ENCODE assay signal across 8 mouse cellular contexts in genomic region chr14:25767725-25768203, GRCm38 (mm10). TPM values are rescaled to one million over a fixed set of nuclear protein-coding genes. Genes with fewer than 3 reads are reported as not detected.
A peak's percentile ranks its signal among the peaks of the same experiment; 100 is the strongest.
DNase-seq lines count a peak whose midpoint lies in the region; ATAC-seq and TF ChIP-seq lines count a peak whose summit lies in the region.

No protein-coding gene starts in this region.

- no peaks in the 10 kb centered on the region for H3K27me3 ChIP-seq in heart, embryonic 14.5 days (ENCODE audit: control insufficient read depth, insufficient read depth, low read length)
- no peaks in the 10 kb centered on the region for H3K27me3 ChIP-seq in midbrain, embryonic 14.5 days (ENCODE audit: control insufficient read depth, insufficient read depth, low read length)

- H3K27ac ChIP-seq in bone marrow, adult 2 months (ENCODE audit: control insufficient read depth, insufficient read depth, low read depth, low read length, poor library complexity), result peak overlapping the region; percentile 70
- H3K27ac ChIP-seq in heart, embryonic 14.5 days (replicated peaks in 1 of 2; ENCODE audit: control insufficient read depth in 1 of 2, insufficient read depth in 1 of 2, low read depth in 2 of 2, low read length in 2 of 2), result peak overlapping the region; percentile 82 to 92
- peak overlapping the region; percentile 55; the same call in 1 of the 2 replicates for H3K27ac ChIP-seq in midbrain, embryonic 14.5 days (replicated peaks; ENCODE audit: low read depth, low read length)

- peak overlapping the region; percentile 93 for H3K9ac ChIP-seq in heart, embryonic 14.5 days (ENCODE audit: low read length)
- H3K9ac ChIP-seq in midbrain, embryonic 14.5 days (replicated peaks; ENCODE audit: low read length), result peak overlapping the region; percentile 60

- TF ChIP-seq CTCF in bone marrow, adult 2 months (IDR thresholded peaks at IDR 0.05; ENCODE audit: control insufficient read depth, insufficient read depth, low read length), result no peak

- H3K4me2 ChIP-seq in heart, embryonic 14.5 days (ENCODE audit: low read length), result peak overlapping the region; percentile 93
- H3K4me2 ChIP-seq in midbrain, embryonic 14.5 days (ENCODE audit: low read length), result peak overlapping the region; percentile 98

- peak overlapping the region; percentile 77 for H3K4me3 ChIP-seq in bone marrow, adult 2 months (replicated peaks; ENCODE audit: control insufficient read depth, low read depth, low read length)
- H3K4me3 ChIP-seq in heart, embryonic 14.5 days (ENCODE audit: control insufficient read depth in 1 of 2, insufficient read depth in 1 of 2, low read depth in 1 of 2, low read length in 2 of 2), result peak overlapping the region; percentile 79
- H3K4me3 ChIP-seq in midbrain, embryonic 14.5 days (replicated peaks; ENCODE audit: low read depth, low read length), result peak overlapping the region; percentile 50

- H3K4me1 ChIP-seq in bone marrow, adult 2 months (ENCODE audit: control insufficient read depth, insufficient read depth, low read length), result peaks cover 2% of the 10 kb centered on the region; the same call in 1 of the 2 replicates
- peaks cover 25 to 36% of the 10 kb centered on the region in 2 experiments for H3K4me1 ChIP-seq in heart, embryonic 14.5 days (ENCODE audit: control insufficient read depth in 2 of 2, insufficient read depth in 2 of 2, low read length in 2 of 2)
- H3K4me1 ChIP-seq in midbrain, embryonic 14.5 days (ENCODE audit: control insufficient read depth, insufficient read depth, low read length), result peaks cover 22% of the 10 kb centered on the region

- 0 out of 2 replicates have a peak, but pooled peaks cover 7% of the 10 kb centered on the region for H3K36me3 ChIP-seq in heart, embryonic 14.5 days (ENCODE audit: control insufficient read depth, insufficient read depth, low read length)
- no peaks in the 10 kb centered on the region for H3K36me3 ChIP-seq in midbrain, embryonic 14.5 days (ENCODE audit: control insufficient read depth, insufficient read depth, low read length)

- H3K9me3 ChIP-seq in heart, embryonic 14.5 days (ENCODE audit: control insufficient read depth, low read length), result no peaks in the 10 kb centered on the region
- H3K9me3 ChIP-seq in midbrain, embryonic 14.5 days (ENCODE audit: control insufficient read depth, low read length), result no peaks in the 10 kb centered on the region

- WGBS in bone marrow, adult 2 months, result 9% methylated on average over 6 of the region's 6 CpGs
- WGBS in heart, embryonic 14.5 days, result 7% methylated on average over 6 of the region's 6 CpGs
- WGBS in midbrain, embryonic 14.5 days, result 18% methylated on average over 6 of the region's 6 CpGs

- TF ChIP-seq POLR2A in bone marrow, adult 2 months (IDR thresholded peaks at IDR 0.05; ENCODE audit: borderline replicate concordance, control insufficient read depth, low read depth, low read length), result no peak

- no peak for ATAC-seq in heart, embryonic 14.5 days (ENCODE audit: insufficient number of reproducible peaks, insufficient read depth, low FRiP score, low read depth)
- ATAC-seq in midbrain, embryonic 14.5 days (ENCODE audit: low FRiP score, low TSS enrichment), result no peak

- DNase-seq in ES-CJ7 (ENCODE audit: low read depth, low spot score), result peak; percentile 18
- peak; percentile 39 to 57 for DNase-seq in kidney, postnatal 4 days
- no peak for DNase-seq in midbrain, embryonic 14.5 days
- no peak for DNase-seq in cerebellum, adult 9-11 months
- no peak for DNase-seq in right cerebral cortex, postnatal 36 days (ENCODE audit: low spot score in 2 of 2)
- no peak for DNase-seq in T-cell, adult 2 months (ENCODE audit: low spot score)

RNA-seq across cellular contexts. Expression of gene Zcchc24, which starts 1.1 kb away (rescaled TPM):
- 11.3 and 13.5 TPM in 2 replicates for polyA plus RNA-seq in bone marrow, adult 2 months (2011; ENCODE audit: insufficient read depth, insufficient read length, low replicate concordance, missing spikeins)
- polyA plus RNA-seq in heart, embryonic 14.5 days (2014; fragmentation: Nextera tagmentation; extraction: Ambion mirVana), result 31.8 and 33.0 TPM in 2 replicates
- 8.1 and 13.6 TPM in 2 replicates for polyA plus RNA-seq in midbrain, embryonic 14.5 days (2014; fragmentation: Nextera tagmentation; extraction: Ambion mirVana)

Comparison
In these comparisons a context has a peak if more than half of its experiments do, and no peak if none do; other contexts are left out.
1. DNase-seq: peak in ES-CJ7 (single experiment) and kidney, postnatal 4 days (2 of 2); none in midbrain, embryonic 14.5 days (single experiment), cerebellum, adult 9-11 months (single experiment), right cerebral cortex, postnatal 36 days (0 of 2) and T-cell, adult 2 months (single experiment).
2. Peak in every context shown above with its lines, with median percentiles within 50 percentile points of each other: H3K27ac ChIP-seq and H3K4me3 ChIP-seq.